Comparison of ENCODE assay signal across 8 mouse cellular contexts in genomic region chr11:17159738-17160241, GRCm38 (mm10). TPM values are rescaled to one million over a fixed set of nuclear protein-coding genes. Genes with fewer than 3 reads are reported as not detected.
DNase-seq lines count a peak whose midpoint lies in the region; ATAC-seq lines count a peak whose summit lies in the region.

No protein-coding gene starts in this region.

- H3K4me1 ChIP-seq in hindbrain, embryonic 13.5 days (replicated peaks), result peaks cover 39% of the 10 kb centered on the region

- no peaks in the 10 kb centered on the region for H3K27me3 ChIP-seq in hindbrain, embryonic 13.5 days

- peak overlapping the region; percentile 96 for H3K27ac ChIP-seq in hindbrain, embryonic 13.5 days

- no peaks in the 10 kb centered on the region for H3K36me3 ChIP-seq in hindbrain, embryonic 13.5 days

- H3K9me3 ChIP-seq in hindbrain, embryonic 13.5 days, result no peaks in the 10 kb centered on the region

- H3K9ac ChIP-seq in hindbrain, embryonic 13.5 days, result peak overlapping the region; percentile 99

- peak overlapping the region; percentile 99 for H3K4me3 ChIP-seq in hindbrain, embryonic 13.5 days

- peak; percentile 64 for DNase-seq in Muller cell, postnatal 12 days (ENCODE audit: inconsistent ontology term)
- DNase-seq in cerebellum, adult 9-11 months, result peak; percentile 70
- DNase-seq in frontal cortex, postnatal 14 days (ENCODE audit: low spot score in 2 of 2), result peak; percentile 54 to 60
- DNase-seq in layer of hippocampus, postnatal 36 days, result peak; percentile 74 to 77
- DNase-seq in lung, postnatal 10 days, result peak; percentile 38
- peak; percentile 47 for DNase-seq in retina, postnatal 1 day
- DNase-seq in thymus, postnatal 36 days, result peak; percentile 60 to 70

- WGBS in hindbrain, embryonic 13.5 days, result under 1% methylated on average over 32 of the region's 46 CpGs

- H3K4me2 ChIP-seq in hindbrain, embryonic 13.5 days, result peak overlapping the region; percentile 68

- peak; percentile 30 for ATAC-seq in hindbrain, embryonic 13.5 days (ENCODE audit: low FRiP score)

RNA-seq across cellular contexts. Expression of gene Ppp3r1, which starts 0.7 kb away (rescaled TPM):
- 178 and 180 TPM in 2 replicates for polyA plus RNA-seq in hindbrain, embryonic 13.5 days (2015; fragmentation: Nextera tagmentation; extraction: Ambion mirVana)
- total RNA-seq in layer of hippocampus, postnatal 36 days (2021), result 1,000 to 10,000 TPM in 1 of 2 experiments, 100 to 1,000 TPM in 1; 907 to 1,012 TPM

RNA-seq across cellular contexts. Expression of gene Wdr92, which starts 22.1 kb away (rescaled TPM):
- polyA plus RNA-seq in hindbrain, embryonic 13.5 days (2015; fragmentation: Nextera tagmentation; extraction: Ambion mirVana), result 20.6 and 22.4 TPM in 2 replicates
- total RNA-seq in layer of hippocampus, postnatal 36 days (2021), result 10 to 100 TPM in 1 of 2 experiments, 1 to 10 TPM in 1; 9.0 to 11.4 TPM

RNA-seq across cellular contexts. Expression of gene Pno1, which starts 51.6 kb away (rescaled TPM):
- polyA plus RNA-seq in hindbrain, embryonic 13.5 days (2015; fragmentation: Nextera tagmentation; extraction: Ambion mirVana), result 50.3 and 51.0 TPM in 2 replicates
- total RNA-seq in layer of hippocampus, postnatal 36 days (2021), result 10 to 100 TPM; 26.6 to 30.3 TPM

Comparison
In these comparisons a context has a peak if more than half of its experiments do, and no peak if none do; other contexts are left out.
1. Peak in every context shown above with its lines: DNase-seq, ATAC-seq, H3K4me3 ChIP-seq and H3K27ac ChIP-seq.